Mouse (Mus musculus): Measurements from ENCODE around the gene Bnc2. TPM values are rescaled to one million over a fixed set of nuclear protein-coding genes. Genes with fewer than 3 reads are reported as not detected.

Bnc2 gene
- polyA plus RNA-seq, 1 experiment: 6.4 TPM

GRCm38 (mm10) chr4:84675974-84676315 is 870 bp upstream of the Bnc2 start:
- H3ac ChIP-seq (ENCODE audit: control insufficient read depth, insufficient read length): peak overlapping the region; percentile 46
- H3K27me3 ChIP-seq (ENCODE audit: control insufficient read depth, insufficient read depth, insufficient read length): no peaks in the 10 kb centered on the region
- H3K79me2 ChIP-seq (ENCODE audit: control insufficient read depth, insufficient read depth): peaks cover 34% of the 10 kb centered on the region
- no peak for TF ChIP-seq POLR2A (IDR thresholded peaks at IDR 0.05; ENCODE audit: insufficient read length, low read depth)
- TF ChIP-seq TCF3 (IDR thresholded peaks at IDR 0.05; ENCODE audit: insufficient read length, low read depth): no peak
- no peak for TF ChIP-seq MYOD1 (IDR thresholded peaks at IDR 0.05; ENCODE audit: control insufficient read depth in 1 of 3, insufficient read length in 2 of 3, low read depth in 2 of 3)
- no peak for TF ChIP-seq USF1 (IDR thresholded peaks at IDR 0.05; ENCODE audit: low read depth)
- TF ChIP-seq MAX (IDR thresholded peaks at IDR 0.05; ENCODE audit: low read depth): no peak
- TF ChIP-seq TCF12 (IDR thresholded peaks at IDR 0.05; ENCODE audit: insufficient read depth, poor library complexity, severe bottlenecking): no peak
- no peak for TF ChIP-seq E2F4 (IDR thresholded peaks at IDR 0.05; ENCODE audit: insufficient read depth)
- no peak for TF ChIP-seq REST (IDR thresholded peaks at IDR 0.05; ENCODE audit: insufficient read depth, insufficient read length)
- no peak for TF ChIP-seq MYOG (IDR thresholded peaks at IDR 0.05; ENCODE audit: control insufficient read depth in 1 of 3, insufficient read depth in 1 of 3, insufficient read length in 2 of 3, low read depth in 2 of 3)
- TF ChIP-seq CEBPB (IDR thresholded peaks at IDR 0.05; ENCODE audit: insufficient read depth, poor library complexity, severe bottlenecking): no peak
- no peak for TF ChIP-seq POLR2AphosphoS2 (IDR thresholded peaks at IDR 0.05; ENCODE audit: insufficient read length, low read depth)
- TF ChIP-seq SRF (IDR thresholded peaks at IDR 0.05; ENCODE audit: control insufficient read depth, insufficient read length, low read depth): no peak
- peak overlapping the region; percentile 52 for H3K4me3 ChIP-seq
- no peaks in the 10 kb centered on the region for H3K36me3 ChIP-seq (ENCODE audit: control insufficient read depth, insufficient read depth)
- H3K4me2 ChIP-seq (ENCODE audit: low read depth): peak overlapping the region; percentile 84

DNA sequence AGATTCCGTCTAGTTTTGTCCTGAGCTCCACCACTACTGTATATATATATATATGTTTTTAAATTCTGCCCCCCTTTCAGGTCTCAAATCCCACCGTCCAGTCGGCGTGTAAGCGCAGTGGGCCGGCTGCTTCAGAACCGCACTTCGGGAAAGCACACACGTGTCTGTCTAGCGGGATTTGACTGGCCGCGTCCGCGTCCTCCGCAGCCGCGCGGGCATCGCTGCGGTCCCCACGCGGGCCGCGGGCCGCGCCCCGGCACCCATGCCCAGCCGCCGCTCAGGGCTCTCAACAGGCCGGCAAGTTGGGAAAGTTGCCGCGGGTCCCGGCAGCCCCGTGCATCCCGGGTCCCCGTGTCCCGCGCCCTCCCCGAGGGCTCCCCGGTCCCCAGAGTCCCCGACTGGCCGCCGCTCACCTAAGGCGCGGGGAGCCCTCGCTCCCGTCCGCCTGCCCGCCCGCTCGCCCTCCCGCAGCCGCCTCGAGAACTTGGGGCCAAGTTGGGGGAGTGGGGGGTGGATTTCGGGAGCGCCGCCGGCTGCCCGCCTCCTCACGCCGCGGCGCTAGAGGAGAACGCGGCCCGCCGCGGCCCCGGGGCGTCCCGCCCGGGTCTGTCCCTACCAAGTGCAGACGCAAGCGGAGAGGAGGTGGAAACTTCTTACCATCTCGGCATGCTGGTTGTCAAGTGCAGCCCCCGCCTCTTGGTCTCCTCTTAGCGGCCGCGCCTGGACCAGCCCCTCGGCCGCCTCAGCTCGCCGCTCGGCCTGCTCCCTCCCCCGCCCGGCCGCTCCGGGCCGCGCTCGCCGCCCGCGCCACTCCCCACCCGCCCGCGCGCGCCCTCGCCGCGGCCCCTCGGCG is 531 bp downstream of the Bnc2 start:
- H3K4me2 ChIP-seq (ENCODE audit: low read depth): peak overlapping the region; percentile 73
- TF ChIP-seq POLR2AphosphoS2 (IDR thresholded peaks at IDR 0.05; ENCODE audit: insufficient read length, low read depth) (peak; percentile 44), POLR2A (IDR thresholded peaks at IDR 0.05; ENCODE audit: insufficient read length, low read depth) (peak; percentile 63), TCF12 (IDR thresholded peaks at IDR 0.05; ENCODE audit: insufficient read depth, poor library complexity, severe bottlenecking) (no peak)
- H3K4me3 ChIP-seq: peak overlapping the region; percentile 52
- no peaks in the 10 kb centered on the region for H3K27me3 ChIP-seq (ENCODE audit: control insufficient read depth, insufficient read depth, insufficient read length)
- H3ac ChIP-seq (ENCODE audit: control insufficient read depth, insufficient read length): peak overlapping the region; percentile 46
- peaks cover 46% of the 10 kb centered on the region for H3K79me2 ChIP-seq (ENCODE audit: control insufficient read depth, insufficient read depth)
- H3K36me3 ChIP-seq (ENCODE audit: control insufficient read depth, insufficient read depth): no peaks in the 10 kb centered on the region

DNA sequence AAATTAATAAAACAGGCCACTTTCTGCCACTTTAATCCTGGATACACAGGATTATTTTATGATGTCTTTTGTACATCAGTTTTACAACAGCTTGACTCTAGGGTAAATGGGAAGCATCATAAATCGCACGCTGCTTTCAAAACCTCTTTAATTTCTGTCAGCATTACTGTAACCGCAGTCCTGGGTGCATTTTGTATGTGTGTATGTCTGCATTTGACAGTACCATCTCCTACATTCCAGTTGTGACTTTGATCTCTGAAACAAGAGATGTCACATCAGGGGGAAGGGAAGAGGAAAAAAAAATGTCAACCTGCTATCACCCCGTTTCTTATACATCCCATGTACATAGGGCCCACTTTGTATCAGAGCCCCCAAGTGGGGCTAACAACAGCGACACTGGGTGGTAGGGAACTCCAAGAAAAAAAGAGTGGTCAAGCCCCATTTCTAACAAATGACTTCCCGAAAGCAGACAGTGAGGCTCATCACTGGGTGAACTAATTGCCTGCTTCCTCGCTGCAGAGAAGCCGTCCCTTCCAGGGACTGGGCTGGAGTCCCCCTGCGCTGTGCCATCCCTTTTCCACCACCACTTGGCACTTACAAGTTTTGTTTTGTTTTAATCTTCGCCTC is 1.3 kb downstream of the Bnc2 start:
- peak; percentile 8 for TF ChIP-seq POLR2AphosphoS2 (IDR thresholded peaks at IDR 0.05; ENCODE audit: insufficient read length, low read depth)
- TF ChIP-seq MAX (IDR thresholded peaks at IDR 0.05; ENCODE audit: low read depth): no peak
- H3K36me3 ChIP-seq (ENCODE audit: control insufficient read depth, insufficient read depth): no peaks in the 10 kb centered on the region
- H3K4me3 ChIP-seq: peak overlapping the region; percentile 52
- peaks cover 53% of the 10 kb centered on the region for H3K79me2 ChIP-seq (ENCODE audit: control insufficient read depth, insufficient read depth)
- H3K4me2 ChIP-seq (ENCODE audit: low read depth): peak overlapping the region; percentile 73
- H3ac ChIP-seq (ENCODE audit: control insufficient read depth, insufficient read length): peak overlapping the region; percentile 46
- H3K27me3 ChIP-seq (ENCODE audit: control insufficient read depth, insufficient read depth, insufficient read length): no peaks in the 10 kb centered on the region

DNA sequence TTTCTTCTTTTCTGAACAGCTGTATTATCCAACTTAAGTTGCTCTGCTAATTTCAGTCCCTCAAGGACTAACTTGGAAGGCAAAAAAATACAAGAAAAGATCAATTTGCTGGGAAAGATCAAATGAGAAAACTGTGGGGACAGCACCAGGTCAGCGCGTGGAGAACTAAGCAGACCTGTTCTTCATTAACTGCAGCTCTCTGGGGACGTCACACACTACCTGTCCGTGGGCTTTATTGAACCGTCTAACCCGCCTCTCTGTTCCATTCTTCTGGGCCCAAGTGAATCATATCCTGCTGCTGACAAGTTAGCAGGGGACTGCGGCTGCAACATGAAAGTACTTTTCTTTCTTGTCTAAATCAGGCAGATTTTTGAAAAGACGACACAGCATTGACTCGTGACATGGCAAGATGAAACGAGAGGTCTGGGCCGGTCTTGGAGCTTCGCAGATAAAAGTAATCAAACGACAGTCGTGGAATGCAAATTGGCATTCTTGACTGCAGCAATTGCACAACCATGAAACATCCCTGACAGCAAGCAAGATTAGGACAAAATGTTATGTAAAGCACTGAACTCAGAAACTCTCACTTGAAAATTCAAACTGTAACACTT is 2.8 kb downstream of the Bnc2 start:
- Histone ChIP-seq H3K4me3 (peak overlapping the region; percentile 52), H3K79me2 (ENCODE audit: control insufficient read depth, insufficient read depth) (peaks cover 68% of the 10 kb centered on the region), H3K36me3 (ENCODE audit: control insufficient read depth, insufficient read depth) (no peaks in the 10 kb centered on the region), H3K4me2 (ENCODE audit: low read depth) (peak overlapping the region; percentile 73), H3ac (ENCODE audit: control insufficient read depth, insufficient read length) (no peak overlapping the region), H3K27me3 (ENCODE audit: control insufficient read depth, insufficient read depth, insufficient read length) (no peaks in the 10 kb centered on the region)
- no peak for TF ChIP-seq REST (IDR thresholded peaks at IDR 0.05; ENCODE audit: insufficient read depth, insufficient read length)
- peak; percentile 76 for TF ChIP-seq CEBPB (IDR thresholded peaks at IDR 0.05; ENCODE audit: insufficient read depth, poor library complexity, severe bottlenecking)
- TF ChIP-seq TCF3 (IDR thresholded peaks at IDR 0.05; ENCODE audit: insufficient read length, low read depth): no peak
- TF ChIP-seq MYOD1 (IDR thresholded peaks at IDR 0.05; ENCODE audit: control insufficient read depth in 1 of 3, insufficient read length in 2 of 3, low read depth in 2 of 3): no peak
- no peak for TF ChIP-seq USF1 (IDR thresholded peaks at IDR 0.05; ENCODE audit: low read depth)
- TF ChIP-seq SRF (IDR thresholded peaks at IDR 0.05; ENCODE audit: control insufficient read depth, insufficient read length, low read depth): no peak

- no peaks in the 10 kb centered on the region for H3K27me3 ChIP-seq (ENCODE audit: control insufficient read depth, insufficient read depth, insufficient read length)
- H3K4me3 ChIP-seq: no peak overlapping the region
- peak overlapping the region; percentile 33 for H3K4me2 ChIP-seq (ENCODE audit: low read depth)
- TF ChIP-seq TCF12 (IDR thresholded peaks at IDR 0.05; ENCODE audit: insufficient read depth, poor library complexity, severe bottlenecking) (no peak), CEBPB (IDR thresholded peaks at IDR 0.05; ENCODE audit: insufficient read depth, poor library complexity, severe bottlenecking) (peak; percentile 90)
- peaks cover 81% of the 10 kb centered on the region for H3K79me2 ChIP-seq (ENCODE audit: control insufficient read depth, insufficient read depth)
- H3ac ChIP-seq (ENCODE audit: control insufficient read depth, insufficient read length): no peak overlapping the region
- no peaks in the 10 kb centered on the region for H3K36me3 ChIP-seq (ENCODE audit: control insufficient read depth, insufficient read depth)
Observed at GRCm38 (mm10) chr4:84670996-84671395, 4.1 kb downstream of the Bnc2 start.
